Mouse (Mus musculus) kidney, embryonic 14.5 days (tissue): ENCODE data around the gene Cacng5. TPM values are rescaled to one million over a fixed set of nuclear protein-coding genes. Genes with fewer than 3 reads are reported as not detected.

Experiments
- ATAC-seq: fragments of 200-750 bp; cut with Nextera tagmentation; 2 replicates; pipeline ENCODE4 v1.8.0; 2017; ENCODE audit warnings: moderate number of reproducible peaks, mild to moderate bottlenecking, moderate TSS enrichment, moderate library complexity; ENCODE audit not compliant: low FRiP score, low TSS enrichment
- H3K27ac ChIP-seq: fragments of 300-500 bp; sonication (generic); 2 replicates; pipeline ENCODE4 v1.5.1; 2014; ENCODE audit warnings: low read depth, mild to moderate bottlenecking, low read length, moderate library complexity, mixed read lengths
- H3K27me3 ChIP-seq: fragments of 300-500 bp; sonication (generic); 2 replicates; pipeline ENCODE4 v1.6.1; 2014; ENCODE audit warnings: mild to moderate bottlenecking, low read length; ENCODE audit not compliant: control insufficient read depth, insufficient read depth
- H3K36me3 ChIP-seq: fragments of 300-500 bp; sonication (generic); 2 replicates; pipeline ENCODE4 v1.6.1; 2014; ENCODE audit warnings: low read length, mixed read lengths; ENCODE audit not compliant: control insufficient read depth, insufficient read depth
- H3K4me1 ChIP-seq: fragments of 300-500 bp; sonication (generic); 2 replicates; pipeline ENCODE4 v1.6.1; 2014; ENCODE audit warnings: low read length, mixed read lengths; ENCODE audit not compliant: control insufficient read depth, insufficient read depth
- H3K4me2 ChIP-seq: fragments of 300-500 bp; sonication (generic); replicated peaks from 2 replicates; pipeline ENCODE4 v1.6.1; 2014; ENCODE audit warnings: low read depth, mild to moderate bottlenecking, low read length
- H3K4me3 ChIP-seq: fragments of 300-500 bp; sonication (generic); 2 replicates; pipeline ENCODE4 v1.5.1; 2014; ENCODE audit warnings: mild to moderate bottlenecking, low read length
- H3K9ac ChIP-seq: fragments of 300-500 bp; sonication (generic); 2 replicates; pipeline ENCODE4 v1.6.1; 2014; ENCODE audit warnings: low read depth, mild to moderate bottlenecking, low read length, moderate library complexity
- H3K9me3 ChIP-seq: fragments of 300-500 bp; sonication (generic); 2 replicates; pipeline ENCODE4 v1.6.1; 2016; ENCODE audit warnings: low read length; ENCODE audit not compliant: control insufficient read depth
- WGBS: fragments of 180-500 bp; shearing (Covaris S2); extraction: QIAGEN DNeasy Blood & Tissue Kit; methylation state at CpG from one replicate; pipeline ENCODE4 v1.1.7; 2014; 5-methylcytosine and 5-hydroxymethylcytosine counted together
- polyA plus RNA-seq: library from polyadenylated mRNA; unstranded; fragments of >200 nt; fragmentation: Nextera tagmentation; extraction: Ambion mirVana; gene quantifications from 2 replicates; pipeline ENCODE4 v1.2.1, GENCODE M21; 2014

Gene Cacng5
- polyA plus RNA-seq: not detected in 2 replicates

GRCm38 (mm10) chr11:107914634-107915226 is at the start of gene Cacng5:
Gene Cacng5 (minus strand): TSS chr11:107915055.
- peak within 1 kb of the TSS; percentile 28 for H3K4me3 ChIP-seq
- peaks cover 26% of the 10 kb centered on the region for H3K27me3 ChIP-seq
- 0 out of 2 replicates have a peak, but pooled peaks cover 2% of the 10 kb centered on the region for H3K9me3 ChIP-seq
- H3K4me2 ChIP-seq: peak within 1 kb of the TSS; percentile 58
- H3K4me1 ChIP-seq: no peaks in the 10 kb centered on the region
- ATAC-seq: peak; percentile 86
- H3K36me3 ChIP-seq: no peaks in the 10 kb centered on the region
- H3K27ac ChIP-seq: no peak within 1 kb of the TSS
- H3K9ac ChIP-seq: no peak within 1 kb of the TSS
- 8% methylated on average over 35 of the region's 36 CpGs for WGBS

GRCm38 (mm10) chr11:107957566-107958350 is 42.9 kb upstream of the Cacng5 start:
- 45% methylated on average over 13 of the region's 13 CpGs for WGBS
- ATAC-seq: no peak
- H3K9ac ChIP-seq: no peak overlapping the region

GRCm38 (mm10) chr11:107955191-107956062 is 40.6 kb upstream of the Cacng5 start:
- H3K27ac ChIP-seq: no peak overlapping the region
- peaks cover 5% of the 10 kb centered on the region; the same call in 1 of the 2 replicates for H3K36me3 ChIP-seq
- no peak for ATAC-seq
- H3K4me2 ChIP-seq: no peak overlapping the region
- H3K4me3 ChIP-seq: no peak overlapping the region
- H3K9me3 ChIP-seq: peaks cover 7% of the 10 kb centered on the region; the same call in 1 of the 2 replicates
- H3K4me1 ChIP-seq: no peaks in the 10 kb centered on the region
- no peak overlapping the region for H3K9ac ChIP-seq
- 83% methylated on average over 10 of the region's 10 CpGs for WGBS
- H3K27me3 ChIP-seq: no peaks in the 10 kb centered on the region

More at GRCm38 (mm10) chr11:107957566-107958350, 42.9 kb upstream of the Cacng5 start:
- Histone ChIP-seq H3K4me2 (no peak overlapping the region), H3K9me3 (peaks cover 7% of the 10 kb centered on the region; the same call in 1 of the 2 replicates), H3K4me3 (no peak overlapping the region), H3K27ac (no peak overlapping the region), H3K4me1 (no peaks in the 10 kb centered on the region), H3K27me3 (no peaks in the 10 kb centered on the region), H3K36me3 (peaks cover 5% of the 10 kb centered on the region; the same call in 1 of the 2 replicates)

- Histone ChIP-seq H3K27ac (no peak overlapping the region), H3K9me3 (no peaks in the 10 kb centered on the region), H3K4me3 (no peak overlapping the region), H3K9ac (no peak overlapping the region), H3K4me1 (no peaks in the 10 kb centered on the region), H3K4me2 (no peak overlapping the region), H3K36me3 (peaks cover 2% of the 10 kb centered on the region; the same call in 1 of the 2 replicates), H3K27me3 (no peaks in the 10 kb centered on the region)
- WGBS: 88% methylated on average over 11 of the region's 11 CpGs
- ATAC-seq: no peak
Measured at GRCm38 (mm10) chr11:107951431-107951830, 36.6 kb upstream of the Cacng5 start.

GRCm38 (mm10) chr11:107950658-107951057 is 35.8 kb upstream of the Cacng5 start:
- H3K27ac ChIP-seq: no peak overlapping the region
- no peak overlapping the region for H3K4me3 ChIP-seq
- no peaks in the 10 kb centered on the region for H3K27me3 ChIP-seq
- H3K4me2 ChIP-seq: no peak overlapping the region
- H3K36me3 ChIP-seq: peaks cover 2% of the 10 kb centered on the region; the same call in 1 of the 2 replicates
- no peak for ATAC-seq
- H3K4me1 ChIP-seq: no peaks in the 10 kb centered on the region
- WGBS: 97% methylated on average over 4 of the region's 4 CpGs
- H3K9ac ChIP-seq: no peak overlapping the region
- H3K9me3 ChIP-seq: no peaks in the 10 kb centered on the region

DNA sequence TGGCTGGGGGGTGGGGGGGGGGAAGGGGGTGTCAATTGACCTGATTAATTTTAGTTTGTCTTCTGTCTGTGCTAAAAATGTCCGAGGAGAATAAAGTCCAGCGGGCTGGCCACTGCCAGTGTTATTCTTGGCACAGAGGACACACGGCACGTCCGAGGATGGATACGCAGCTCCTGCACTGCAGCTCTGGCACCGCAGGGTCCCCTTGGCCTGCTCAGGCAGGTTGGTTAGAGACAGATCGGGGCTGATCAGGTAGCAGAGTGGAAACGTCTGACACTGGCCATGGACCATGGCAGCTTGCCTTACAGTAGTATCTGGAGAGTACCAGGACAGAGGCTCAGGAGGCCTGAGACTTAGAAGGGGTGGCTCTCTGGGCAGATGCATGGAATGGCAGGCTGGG is 35.4 kb upstream of the Cacng5 start:
- Histone ChIP-seq H3K9ac (no peak overlapping the region), H3K4me2 (no peak overlapping the region), H3K27me3 (no peaks in the 10 kb centered on the region), H3K9me3 (no peaks in the 10 kb centered on the region), H3K27ac (no peak overlapping the region), H3K36me3 (peaks cover 2% of the 10 kb centered on the region; the same call in 1 of the 2 replicates), H3K4me3 (no peak overlapping the region), H3K4me1 (no peaks in the 10 kb centered on the region)
- ATAC-seq: no peak
- WGBS: 43% methylated on average over 9 of the region's 9 CpGs

DNA sequence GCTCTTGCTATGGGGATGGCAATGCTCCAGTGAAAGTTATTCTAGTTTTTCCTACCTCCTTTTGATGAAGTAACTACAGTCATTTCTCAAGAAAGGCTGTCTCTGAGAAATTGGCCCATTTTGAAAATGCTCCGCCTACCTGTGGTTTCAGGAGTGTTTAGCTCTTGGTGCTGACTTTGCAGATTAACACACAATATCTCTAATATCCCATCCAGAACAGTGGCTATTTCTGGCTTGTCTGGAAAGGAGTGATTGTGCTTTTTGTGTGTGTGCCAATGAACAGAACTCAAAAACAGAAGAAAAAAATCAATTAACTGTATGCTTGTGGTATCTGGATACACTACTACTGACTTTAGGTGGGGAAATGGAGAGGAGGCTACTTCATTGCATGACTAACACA is 33.1 kb upstream of the Cacng5 start:
- ATAC-seq: no peak
- H3K36me3 ChIP-seq: peaks cover under 1% of the 10 kb centered on the region; the same call in 1 of the 2 replicates
- H3K9me3 ChIP-seq: no peaks in the 10 kb centered on the region
- no peak overlapping the region for H3K27ac ChIP-seq
- no peaks in the 10 kb centered on the region for H3K4me1 ChIP-seq
- no peak overlapping the region for H3K9ac ChIP-seq
- no peak overlapping the region for H3K4me2 ChIP-seq
- H3K4me3 ChIP-seq: no peak overlapping the region
- H3K27me3 ChIP-seq: no peaks in the 10 kb centered on the region
- 100% methylated on average over 1 of the region's 1 CpGs for WGBS

DNA sequence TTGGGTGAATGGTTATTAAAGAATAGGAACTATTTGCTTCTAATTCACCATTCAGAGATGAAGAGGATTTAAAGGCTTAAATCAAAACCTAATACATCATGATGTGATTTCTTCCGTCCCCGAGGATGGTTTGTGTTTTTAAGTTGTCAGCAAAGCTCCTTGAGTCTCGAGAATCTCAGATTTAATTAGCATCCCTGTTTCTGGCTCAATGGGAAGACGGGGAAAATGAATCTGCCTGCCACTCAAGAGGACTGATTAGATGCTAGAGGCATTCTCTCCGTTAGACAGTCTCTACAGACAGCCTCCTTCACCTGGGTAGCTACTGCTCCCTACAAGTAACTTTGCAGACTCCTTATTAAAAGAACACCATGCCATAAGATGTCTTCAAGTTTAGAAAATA is 32.0 kb upstream of the Cacng5 start:
- ATAC-seq: no peak
- 72% methylated on average over 5 of the region's 5 CpGs for WGBS
- no peaks in the 10 kb centered on the region for H3K4me1 ChIP-seq

More for the DNA sequence above, 32.0 kb upstream of the Cacng5 start:
- Histone ChIP-seq H3K9ac (no peak overlapping the region), H3K27me3 (no peaks in the 10 kb centered on the region), H3K36me3 (no peaks in the 10 kb centered on the region), H3K4me3 (no peak overlapping the region), H3K4me2 (no peak overlapping the region), H3K27ac (no peak overlapping the region), H3K9me3 (no peaks in the 10 kb centered on the region)
